Mouse (Mus musculus) monocyte, adult 5-6 weeks (primary cell): ENCODE results near the gene Wdr46. TPM values are rescaled to one million over a fixed set of nuclear protein-coding genes. Genes with fewer than 3 reads are reported as not detected.

Experiments
- ATAC-seq: fragments of 153-309, 156-312 bp; replicated peaks from 2 replicates; pipeline ENCODE4 v1.8.0; 2017; ENCODE audit warnings: mild to moderate bottlenecking; ENCODE audit not compliant: low TSS enrichment, insufficient number of reproducible peaks, severe bottlenecking, poor library complexity, low FRiP score
- total RNA-seq: library from RNA; stranded (forward); fragments of 200-1000, 200-491, 200-594 nt; gene quantifications from 3 replicates; pipeline ENCODE4 v1.2.3, GENCODE M21; 2017

Wdr46 gene
- total RNA-seq, 1 experiment from 2014 or later, result 16.3 TPM

DNA sequence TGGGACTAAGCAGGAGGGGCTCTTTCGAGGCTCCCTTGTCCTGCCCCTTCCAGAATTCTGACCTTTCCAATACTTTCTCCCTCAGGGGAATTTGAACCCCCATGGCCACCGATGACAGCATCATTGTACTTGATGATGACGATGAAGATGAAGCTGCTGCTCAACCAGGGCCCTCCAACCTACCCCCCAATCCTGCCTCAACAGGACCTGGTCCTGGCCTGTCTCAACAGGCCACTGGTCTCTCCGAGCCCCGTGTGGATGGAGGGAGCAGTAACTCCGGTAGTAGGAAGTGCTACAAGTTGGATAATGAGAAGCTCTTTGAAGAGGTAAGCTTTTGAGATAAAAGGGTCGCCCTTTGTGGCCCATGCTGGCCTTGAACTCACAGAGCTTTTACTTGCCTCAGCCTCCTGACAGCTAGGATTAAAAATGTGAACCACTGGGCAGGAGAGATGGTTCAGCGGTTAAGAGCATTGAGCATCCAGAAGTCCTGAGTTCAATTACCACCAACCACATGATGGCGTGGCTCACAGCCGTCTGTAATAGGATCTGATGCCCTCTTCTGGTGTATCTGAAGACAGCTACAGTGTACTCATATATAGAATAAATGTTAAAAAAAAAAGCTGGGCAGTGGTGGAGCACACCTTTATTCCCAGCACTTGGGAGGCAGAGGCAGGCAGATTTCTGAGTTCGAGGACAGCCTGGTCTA lies 30.0 kb upstream of the Wdr46 start:
- no peak for ATAC-seq

- no peak for ATAC-seq
Observed at GRCm38 (mm10) chr17:33911052-33911812, 29.2 kb upstream of the Wdr46 start.

DNA sequence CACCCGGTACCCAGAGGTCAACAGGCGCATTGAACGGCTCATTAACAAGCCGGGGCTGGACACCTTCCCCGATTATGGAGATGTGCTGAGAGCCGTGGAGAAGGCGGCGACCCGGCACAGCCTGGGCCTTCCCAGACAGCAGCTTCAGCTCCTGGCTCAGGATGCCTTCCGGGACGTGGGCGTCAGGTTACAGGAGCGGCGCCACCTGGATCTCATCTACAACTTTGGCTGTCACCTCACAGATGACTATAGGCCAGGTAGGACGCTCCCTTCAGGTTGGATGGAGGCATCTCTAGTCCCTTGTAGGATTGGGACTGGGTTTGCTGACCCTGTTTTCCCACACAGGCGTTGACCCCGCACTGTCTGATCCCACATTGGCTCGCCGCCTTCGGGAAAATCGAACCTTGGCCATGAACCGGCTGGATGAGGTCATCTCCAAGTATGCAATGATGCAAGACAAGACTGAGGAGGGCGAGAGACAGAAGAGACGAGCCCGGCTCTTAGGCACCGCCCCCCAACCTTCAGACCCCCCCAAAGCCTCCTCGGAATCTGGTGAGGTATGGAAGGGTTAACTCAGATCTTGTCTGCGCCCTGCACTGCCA lies 28.5 kb upstream of the Wdr46 start:
- ATAC-seq, result no peak

- ATAC-seq, result no peak
Observed at GRCm38 (mm10) chr17:33913264-33913663, 27.2 kb upstream of the Wdr46 start.

GRCm38 (mm10) chr17:33913905-33914304 lies 26.6 kb upstream of the Wdr46 start:
- no peak for ATAC-seq

DNA sequence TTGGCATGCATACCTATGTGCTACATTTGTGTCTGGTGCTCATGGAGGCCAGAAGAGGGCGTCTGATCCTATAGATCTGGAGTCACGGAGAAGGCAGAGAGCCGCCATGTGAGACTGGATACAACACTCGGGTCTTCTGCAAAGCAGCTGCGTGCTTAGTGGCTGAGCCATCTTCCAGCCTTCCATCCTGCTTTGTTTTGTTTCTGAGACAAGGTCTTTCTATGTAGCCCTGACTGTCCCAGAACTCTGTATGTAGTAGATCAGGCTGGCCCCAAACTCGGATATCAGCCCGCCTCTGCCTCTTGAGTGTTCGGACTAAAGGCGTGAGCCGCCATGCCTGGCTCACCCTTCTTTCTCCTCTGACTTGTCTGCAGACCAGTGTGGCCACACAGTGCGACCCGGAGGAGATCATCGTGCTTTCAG lies 25.5 kb upstream of the Wdr46 start:
- ATAC-seq, result no peak

GRCm38 (mm10) chr17:33915671-33916250 lies 24.7 kb upstream of the Wdr46 start, which contains the start of the genes Tapbp and Zbtb22:
Gene Tapbp (plus strand): TSS chr17:33915899.
Gene Zbtb22 (plus strand): TSS chr17:33915904.
- ATAC-seq, result peak; percentile 67

DNA sequence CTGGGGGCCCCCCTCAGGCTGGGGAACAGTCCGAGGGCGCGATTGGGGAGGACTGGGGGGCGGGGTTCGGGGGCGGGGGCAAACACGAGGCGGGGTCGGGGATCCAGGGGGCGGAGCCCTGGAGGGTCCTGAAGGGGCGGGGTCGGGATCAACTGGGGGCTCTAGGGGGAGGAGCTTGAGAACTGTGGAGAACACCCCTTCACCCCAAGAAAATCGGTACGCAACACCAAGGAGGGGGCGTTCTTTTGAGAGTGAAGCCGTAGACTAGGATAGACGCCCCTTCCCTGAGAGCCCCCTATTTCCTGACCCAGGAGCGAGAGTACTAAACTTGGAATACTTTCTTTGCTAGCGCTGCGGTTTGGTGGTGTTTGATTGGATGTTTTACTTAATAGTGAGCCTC lies 24.2 kb upstream of the Wdr46 start:
- no peak for ATAC-seq

- no peak for ATAC-seq
Observed at GRCm38 (mm10) chr17:33916847-33917655, 23.4 kb upstream of the Wdr46 start.

GRCm38 (mm10) chr17:33917656-33918292 lies 22.7 kb upstream of the Wdr46 start:
- ATAC-seq, result no peak

DNA sequence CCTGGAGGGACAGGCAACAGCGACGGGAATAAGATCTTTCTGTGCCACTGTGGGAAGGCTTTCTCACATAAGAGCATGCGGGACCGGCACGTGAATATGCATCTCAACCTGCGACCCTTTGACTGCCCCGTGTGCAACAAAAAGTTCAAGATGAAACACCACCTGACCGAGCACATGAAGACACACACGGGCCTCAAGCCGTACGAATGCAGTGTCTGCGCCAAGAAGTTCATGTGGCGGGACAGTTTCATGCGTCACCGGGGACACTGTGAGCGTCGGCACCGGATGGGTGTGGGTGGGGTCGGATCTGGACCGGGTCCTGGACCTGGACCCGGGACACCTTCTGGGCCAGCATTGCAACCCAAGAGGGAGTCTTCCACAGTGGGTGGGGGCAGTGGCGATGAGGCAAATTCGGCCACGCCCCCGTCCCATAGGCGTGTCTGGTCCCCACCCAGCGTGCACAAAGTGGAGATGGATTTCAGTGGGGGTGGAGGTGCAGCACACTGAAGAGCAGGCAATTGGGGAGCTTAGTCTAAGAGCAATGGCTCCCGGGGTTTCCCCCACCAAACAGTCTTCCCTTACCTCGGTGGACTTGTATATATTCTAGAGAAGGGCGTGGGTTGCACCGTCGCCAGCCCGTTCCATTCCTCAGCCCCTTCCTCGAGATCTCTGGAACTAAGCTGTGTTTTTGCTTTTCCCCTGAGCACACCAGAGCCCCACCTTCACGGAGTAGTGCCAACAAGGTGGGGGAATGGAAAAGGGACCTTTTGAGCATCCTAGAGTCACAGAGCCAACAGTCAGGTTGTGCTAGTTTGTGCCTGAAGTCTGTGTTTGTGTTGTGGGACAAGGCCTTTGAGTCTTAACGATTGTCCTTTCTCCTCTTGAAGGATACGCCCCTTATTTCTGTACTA lies 21.9 kb upstream of the Wdr46 start:
- ATAC-seq, result no peak

DNA sequence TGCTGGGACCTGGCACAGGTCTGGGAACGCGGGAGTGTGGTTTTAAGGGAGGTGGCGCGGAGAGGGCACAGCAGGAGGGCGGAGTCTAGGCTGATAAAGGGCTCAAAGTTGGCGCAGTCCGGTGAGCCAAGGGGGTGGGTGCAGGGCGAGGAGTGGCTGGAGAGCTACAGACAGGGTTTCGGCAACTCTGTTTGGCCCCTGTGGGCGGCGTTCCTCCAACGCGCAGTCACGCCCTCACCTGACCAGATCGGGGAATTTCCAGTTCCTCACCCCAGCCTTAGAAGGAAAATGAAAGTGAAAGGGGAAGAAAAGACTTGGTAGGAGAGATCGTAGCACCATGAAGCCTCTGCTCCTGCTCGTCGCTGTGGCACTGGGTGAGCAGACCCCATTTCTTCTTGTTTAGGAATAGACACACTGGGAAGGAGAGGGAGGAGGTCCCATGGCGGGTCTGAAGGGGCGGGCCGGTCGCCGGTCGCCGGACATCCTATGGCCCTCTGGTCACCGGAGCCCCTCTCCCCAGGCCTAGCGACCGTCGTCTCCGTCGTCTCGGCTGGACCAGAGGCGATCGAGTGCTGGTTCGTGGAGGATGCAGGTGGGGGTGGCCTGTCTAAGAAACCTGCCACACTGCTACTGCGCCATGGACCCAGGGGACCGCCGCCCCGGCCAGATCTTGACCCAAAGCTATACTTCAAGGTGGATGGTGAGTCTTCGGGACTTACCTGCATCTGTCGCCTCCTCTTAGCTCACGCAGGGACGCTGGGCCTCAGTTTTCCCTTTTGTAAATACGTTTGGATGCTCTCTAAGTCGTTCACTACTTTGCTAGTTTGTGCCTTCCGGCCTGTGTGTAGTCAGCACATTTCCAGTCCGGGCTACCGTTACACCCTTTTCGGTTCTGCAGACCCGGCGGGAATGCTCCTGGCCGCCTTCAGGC lies 20.8 kb upstream of the Wdr46 start:
- peak; percentile 57 for ATAC-seq

- ATAC-seq, result peak; percentile 40
Observed at GRCm38 (mm10) chr17:33920282-33921097, 20.0 kb upstream of the Wdr46 start.

GRCm38 (mm10) chr17:33921361-33921760 lies 19.1 kb upstream of the Wdr46 start:
- ATAC-seq, result no peak

GRCm38 (mm10) chr17:33924577-33925283 lies 15.7 kb upstream of the Wdr46 start:
- ATAC-seq, result no peak
